Mouse (Mus musculus): ENCODE results near the gene Prr11. TPM values are rescaled to one million over a fixed set of nuclear protein-coding genes. Genes with fewer than 3 reads are reported as not detected.

Prr11 gene
- total RNA-seq (2023), result 1 to 10 TPM; 1.2 to 1.5 TPM

DNA sequence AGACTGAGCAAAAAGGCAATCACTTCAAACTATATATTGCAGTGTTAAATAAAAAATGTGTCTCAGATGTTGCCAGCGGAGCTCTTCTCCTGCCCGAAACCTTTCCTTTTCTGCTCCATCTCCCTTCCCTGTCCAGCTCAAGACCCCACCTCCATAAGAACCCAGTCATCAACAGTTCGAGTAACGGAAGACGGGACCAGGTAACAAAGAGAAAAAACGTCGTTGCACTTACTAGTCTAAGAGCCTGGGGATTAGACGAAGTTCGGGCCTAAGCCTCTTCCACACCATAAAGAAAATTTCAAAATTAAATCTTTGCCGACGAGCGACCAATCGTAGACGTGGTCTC lies at the start of gene Prr11:
Prr11 (minus strand) TSS at position 300 of the 346 bp plus-strand sequence.

DNA sequence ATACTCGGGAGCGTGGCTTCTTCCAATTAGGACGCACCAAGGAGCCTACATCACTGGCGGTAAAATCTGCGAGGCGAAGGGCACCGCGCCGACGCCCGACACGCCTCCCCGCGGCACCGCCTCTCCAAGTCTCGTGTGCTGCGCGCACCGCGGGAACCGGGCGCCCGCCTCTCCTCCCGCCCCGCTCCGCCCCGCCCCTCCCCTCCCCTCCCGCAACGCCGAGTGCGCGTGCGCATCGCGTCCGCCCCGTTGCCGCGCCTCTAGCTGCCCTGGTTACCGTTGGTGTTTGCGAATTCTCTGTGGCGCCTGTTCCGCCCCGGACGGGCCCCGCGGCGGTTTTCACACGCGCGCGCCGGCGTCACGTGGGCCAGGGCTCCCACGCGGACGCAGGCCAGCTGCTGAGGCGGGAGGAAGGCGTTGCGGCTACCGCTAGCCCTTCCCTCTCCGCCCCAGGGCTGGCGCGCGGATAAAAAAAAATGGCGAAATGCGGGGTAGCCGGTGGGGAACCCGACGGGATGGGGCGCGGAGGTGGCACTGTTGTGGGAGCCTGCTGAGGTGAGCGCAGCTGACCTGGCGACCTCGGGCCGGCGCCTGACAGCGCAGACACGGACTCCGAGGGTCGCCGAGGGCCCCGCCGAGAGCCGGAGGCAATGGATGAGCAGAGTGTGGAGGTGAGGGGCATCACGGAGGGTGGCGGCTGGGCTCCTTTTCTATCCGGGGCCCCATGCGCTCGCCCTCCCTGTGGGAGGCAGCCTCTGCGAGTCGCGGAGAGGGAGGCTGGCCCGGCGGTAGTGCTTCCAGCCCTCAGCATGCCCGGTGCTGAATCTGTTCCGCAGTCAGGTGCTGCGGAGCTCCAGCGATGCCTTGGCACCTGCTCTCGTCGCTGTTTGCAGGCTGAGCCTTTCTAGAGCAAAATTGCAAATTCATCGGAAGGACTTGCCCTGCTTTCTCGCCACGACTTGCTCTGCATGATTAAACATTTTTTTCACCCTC lies 18.6 kb upstream of the Prr11 start, which contains the start of gene Trim37:
Trim37 (plus strand) TSS at position 254 of the 993 bp plus-strand sequence.

GRCm38 (mm10) chr11:87108755-87109518 lies 429 bp upstream of the Prr11 start, which contains the start of gene Ska2:
Gene Ska2, plus strand, starts transcription at chr11:87109234.

DNA sequence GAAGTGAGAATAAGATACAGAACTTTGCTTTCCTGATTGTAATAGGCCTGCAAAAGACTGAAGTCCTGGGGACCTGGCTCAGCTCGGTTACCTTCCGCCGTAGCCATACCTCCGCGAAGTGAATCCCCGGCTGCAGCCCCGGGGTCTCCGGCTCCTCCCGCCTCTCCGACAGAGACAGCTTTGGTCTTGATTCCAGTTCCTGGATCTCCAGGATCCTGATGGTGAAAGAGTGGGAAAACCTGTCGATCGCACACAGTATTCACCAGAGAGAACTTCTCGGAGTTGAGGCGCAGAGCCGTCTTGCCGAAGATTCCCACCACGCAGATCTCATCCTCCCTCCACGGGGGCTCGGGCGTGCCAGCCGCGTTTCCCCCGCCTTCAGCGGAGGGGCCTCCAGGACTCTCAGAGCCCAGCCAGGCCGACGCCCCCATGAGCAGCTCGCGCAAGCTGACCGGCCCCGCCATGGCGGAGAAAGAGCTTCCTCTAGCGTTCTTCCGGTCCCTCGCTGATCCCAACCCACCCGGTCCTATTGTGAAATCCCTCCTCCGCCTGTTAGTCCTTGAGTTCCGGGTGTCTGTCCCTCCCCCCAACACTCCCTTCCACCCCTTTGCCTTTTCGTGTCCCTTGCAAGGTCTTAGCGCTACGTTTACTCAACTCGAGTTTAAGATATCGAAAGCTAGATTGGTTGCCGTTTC lies 22.1 kb downstream of the Prr11 start, which contains the start of gene Smg8:
Smg8 (minus strand) TSS at position 485 of the 695 bp plus-strand sequence.

GRCm38 (mm10) chr11:87073866-87074440 lies 34.6 kb downstream of the Prr11 start, which contains the start of gene Gdpd1:
Gene Gdpd1, minus strand, starts transcription at chr11:87074062.

Other genes starting within 250 kb of the Prr11 start
- 1 to 10 TPM; 2.7 to 2.9 TPM for gene Ypel2, start 115.0 kb downstream of the Prr11 start, total RNA-seq (2023)
- under 1 TPM; 0.52 to 0.56 TPM for gene Gdpd1, start 34.6 kb downstream of the Prr11 start, total RNA-seq (2023)
- gene Smg8, start 21.9 kb downstream of the Prr11 start, total RNA-seq (2023), result 10 to 100 TPM; 26.9 to 27.1 TPM
- 10 to 100 TPM in 1 of 2 experiments, 1 to 10 TPM in 1; 7.0 to 12.7 TPM for gene Ska2, start 526 bp upstream of the Prr11 start, total RNA-seq (2023)
- gene Trim37, start 18.4 kb upstream of the Prr11 start, total RNA-seq (2023), result 10 to 100 TPM; 12.1 to 15.8 TPM

Data from T-cell, adult 66 days (primary cell).